Mouse (Mus musculus): ENCODE results near the gene Slc39a1.
"Not testable (repeated sequence)": the region's sequence is repeated elsewhere in the genome, so short reads cannot be mapped to it uniquely, and the experiment has no call there.

The Slc39a1 gene

GRCm38 (mm10) chr3:90241669-90242358 lies 6.2 kb upstream of the Slc39a1 start:
- no peak for DNase-seq (ENCODE audit: low spot score)

GRCm38 (mm10) chr3:90242984-90243775 lies 4.8 kb upstream of the Slc39a1 start, which contains the start of gene Creb3l4:
Creb3l4 (minus strand) TSS chr3:90243512.
- DNase-seq (ENCODE audit: low spot score), result peak; percentile 87

- no peak for DNase-seq (ENCODE audit: low spot score)
Measured at GRCm38 (mm10) chr3:90245406-90245805, 2.6 kb upstream of the Slc39a1 start.

GRCm38 (mm10) chr3:90247630-90247959 lies 377 bp upstream of the Slc39a1 start:
- no peak for DNase-seq (ENCODE audit: low spot score)

- DNase-seq (ENCODE audit: low spot score), result peak; percentile 28
Measured at GRCm38 (mm10) chr3:90248746-90249100, 751 bp downstream of the Slc39a1 start.

- no peak for DNase-seq (ENCODE audit: low spot score)
Measured at GRCm38 (mm10) chr3:90250791-90251190, 2.8 kb downstream of the Slc39a1 start.

GRCm38 (mm10) chr3:90251731-90252226 lies 3.8 kb downstream of the Slc39a1 start:
- DNase-seq (ENCODE audit: low spot score), result not testable (repeated sequence)

- DNase-seq (ENCODE audit: low spot score), result not testable (repeated sequence)
Measured at GRCm38 (mm10) chr3:90252659-90253058, 4.7 kb downstream of the Slc39a1 start.

GRCm38 (mm10) chr3:90253174-90253573 lies 5.2 kb downstream of the Slc39a1 start:
- DNase-seq (ENCODE audit: low spot score), result not testable (repeated sequence)

- peak; percentile 98 for DNase-seq (ENCODE audit: low spot score)
Measured at GRCm38 (mm10) chr3:90253653-90254418, 5.9 kb downstream of the Slc39a1 start, which contains the start of gene Crtc2. Crtc2 (plus strand) TSS chr3:90254163.

- peak; percentile 53 for DNase-seq (ENCODE audit: low spot score)
Measured at GRCm38 (mm10) chr3:90254419-90255193, 6.6 kb downstream of the Slc39a1 start.

GRCm38 (mm10) chr3:90255194-90255565 lies 7.2 kb downstream of the Slc39a1 start:
- no peak for DNase-seq (ENCODE audit: low spot score)

- no peak for DNase-seq (ENCODE audit: low spot score)
Measured at GRCm38 (mm10) chr3:90255784-90256353, 7.9 kb downstream of the Slc39a1 start.

- no peak for DNase-seq (ENCODE audit: low spot score)
Measured at GRCm38 (mm10) chr3:90256731-90257530, 9.0 kb downstream of the Slc39a1 start.

- DNase-seq (ENCODE audit: low spot score), result no peak
Measured at GRCm38 (mm10) chr3:90258521-90258920, 10.5 kb downstream of the Slc39a1 start.

- DNase-seq (ENCODE audit: low spot score), result no peak
Measured at GRCm38 (mm10) chr3:90263121-90263771, 15.3 kb downstream of the Slc39a1 start.

- DNase-seq (ENCODE audit: low spot score), result no peak
Measured at GRCm38 (mm10) chr3:90264687-90265033, 16.7 kb downstream of the Slc39a1 start.

GRCm38 (mm10) chr3:90265034-90265931 lies 17.3 kb downstream of the Slc39a1 start, which contains the start of gene Dennd4b:
Dennd4b (plus strand) TSS chr3:90265185.
- DNase-seq (ENCODE audit: low spot score), result peak; percentile 85
